Mouse (Mus musculus) adrenal gland, postnatal 4 days (tissue): ENCODE data around the gene Gm13289. TPM values are rescaled to one million over a fixed set of nuclear protein-coding genes. Genes with fewer than 3 reads are reported as not detected.
A peak's percentile ranks its signal among the peaks of the same experiment; 100 is the strongest.
"Not testable (repeated sequence)": the region's sequence is repeated elsewhere in the genome, so short reads cannot be mapped to it uniquely, and the experiment has no call there.

Experiments used
- DNase-seq, 2 experiments: peaks; one replicate each; pipeline ENCODE4 v3.0.0; 2021 to 2022; ENCODE audit warnings: low spot score in 2 of 2, mixed read lengths in 2 of 2
- total RNA-seq, 2 experiments: library from RNA; stranded (reverse); gene quantifications; 2 replicates each; pipeline ENCODE4 v1.2.3; 2021

The Gm13289 gene
- total RNA-seq, 2 experiments from 2014 or later = not detected

GRCm38 (mm10) chr4:88781831-88782230 lies 5.1 kb downstream of the Gm13289 start, which contains the start of gene Ifnz:
Gene Ifnz, plus strand, starts transcription at chr4:88782131.
- not testable (repeated sequence) for DNase-seq

GRCm38 (mm10) chr4:88782335-88782734 lies 5.6 kb downstream of the Gm13289 start:
- DNase-seq = not testable (repeated sequence)

- not testable (repeated sequence) for DNase-seq
Observed at GRCm38 (mm10) chr4:88785409-88785808, 8.7 kb downstream of the Gm13289 start, which contains the start of gene Gm13276. Gene Gm13276, plus strand, starts transcription at chr4:88785709.

- DNase-seq = peak; percentile 14 to 16
Observed at GRCm38 (mm10) chr4:88788402-88788801, 11.7 kb downstream of the Gm13289 start, which contains the start of gene Gm13277. Gene Gm13277, plus strand, starts transcription at chr4:88788632.

GRCm38 (mm10) chr4:88791250-88791649 lies 14.5 kb downstream of the Gm13289 start, which contains the start of gene Gm13278:
Gene Gm13278, plus strand, starts transcription at chr4:88791550.
- not testable (repeated sequence) for DNase-seq

GRCm38 (mm10) chr4:88793936-88794675 lies 17.4 kb downstream of the Gm13289 start, which contains the start of gene Gm13275:
Gene Gm13275, plus strand, starts transcription at chr4:88794487.
- peak; percentile 34 to 37 for DNase-seq

- DNase-seq = not testable (repeated sequence)
Observed at GRCm38 (mm10) chr4:88797097-88797496, 20.4 kb downstream of the Gm13289 start, which contains the start of gene Gm13279. Gene Gm13279, plus strand, starts transcription at chr4:88797397.

- not testable (repeated sequence) for DNase-seq
Observed at GRCm38 (mm10) chr4:88799365-88799764, 22.6 kb downstream of the Gm13289 start, which contains the start of gene Gm13285. Gene Gm13285, plus strand, starts transcription at chr4:88799665.

- not testable (repeated sequence) for DNase-seq
Observed at GRCm38 (mm10) chr4:88802954-88803353, 26.2 kb downstream of the Gm13289 start, which contains the start of gene Gm13287. Gene Gm13287, plus strand, starts transcription at chr4:88803254.

GRCm38 (mm10) chr4:88805231-88805630 lies 28.5 kb downstream of the Gm13289 start, which contains the start of gene Gm13288:
Gene Gm13288, plus strand, starts transcription at chr4:88805531.
- DNase-seq = not testable (repeated sequence)

GRCm38 (mm10) chr4:88805761-88806160 lies 29.0 kb downstream of the Gm13289 start:
- not testable (repeated sequence) for DNase-seq

- no peak for DNase-seq
Observed at GRCm38 (mm10) chr4:88815928-88816327, 39.2 kb downstream of the Gm13289 start, which contains the start of gene Ifna7. Gene Ifna7, plus strand, starts transcription at chr4:88816228.

GRCm38 (mm10) chr4:88819659-88820058 lies 42.9 kb downstream of the Gm13289 start, which contains the start of gene Ifna11:
Gene Ifna11, plus strand, starts transcription at chr4:88819959.
- no peak for DNase-seq

GRCm38 (mm10) chr4:88822995-88823394 lies 46.3 kb downstream of the Gm13289 start:
- DNase-seq = no peak

Other genes starting within 250 kb of the Gm13289 start
- not detected for gene Ifna15, start 218.7 kb upstream of the Gm13289 start, total RNA-seq
- gene Ifna14, start 205.1 kb upstream of the Gm13289 start, total RNA-seq = not detected
- not detected for gene Ifna9, start 184.5 kb upstream of the Gm13289 start, total RNA-seq
- gene Ifna12, start 173.5 kb upstream of the Gm13289 start, total RNA-seq = not detected
- not detected for gene C87499, start 142.5 kb upstream of the Gm13289 start, total RNA-seq
- gene Ifna13, start 132.5 kb upstream of the Gm13289 start, total RNA-seq = not detected
- not detected for gene Ifna16, start 100.0 kb upstream of the Gm13289 start, total RNA-seq
- not detected for gene Ifna2, start 93.0 kb upstream of the Gm13289 start, total RNA-seq
- gene Ifnab, start 85.6 kb upstream of the Gm13289 start, total RNA-seq = not detected
- gene Gm26566, start 55.1 kb upstream of the Gm13289 start, total RNA-seq = under 1 TPM; 0.31 to 0.48 TPM
- 10 to 100 TPM; 85.2 to 88.5 TPM for gene Klhl9, start 54.5 kb upstream of the Gm13289 start, total RNA-seq
- gene Gm13271, start 22.1 kb upstream of the Gm13289 start, total RNA-seq = not detected
- gene Gm13283, start 16.8 kb upstream of the Gm13289 start, total RNA-seq = not detected
- not detected for gene Gm13290, start 3.1 kb upstream of the Gm13289 start, total RNA-seq
- not detected for gene Gm13272, start 2.9 kb downstream of the Gm13289 start, total RNA-seq
- gene Ifnz, start 5.2 kb downstream of the Gm13289 start, total RNA-seq = not detected
- gene Gm13276, start 8.8 kb downstream of the Gm13289 start, total RNA-seq = not detected
- not detected for gene Gm13277, start 11.7 kb downstream of the Gm13289 start, total RNA-seq
- gene Gm13278, start 14.6 kb downstream of the Gm13289 start, total RNA-seq = not detected
- gene Gm13275, start 17.6 kb downstream of the Gm13289 start, total RNA-seq = not detected
- not detected for gene Gm13279, start 20.5 kb downstream of the Gm13289 start, total RNA-seq
- under 1 TPM in 1 of 2 experiments, not detected in 1; 0.50 TPM for gene Gm13285, start 22.7 kb downstream of the Gm13289 start, total RNA-seq
- not detected for gene Gm13287, start 26.3 kb downstream of the Gm13289 start, total RNA-seq
- not detected for gene Gm13288, start 28.6 kb downstream of the Gm13289 start, total RNA-seq
- not detected for gene Ifna7, start 39.3 kb downstream of the Gm13289 start, total RNA-seq
- gene Ifna11, start 43.0 kb downstream of the Gm13289 start, total RNA-seq = not detected
- not detected for gene Ifna6, start 50.5 kb downstream of the Gm13289 start, total RNA-seq
- gene Ifna5, start 58.6 kb downstream of the Gm13289 start, total RNA-seq = not detected
- gene Ifna4, start 64.9 kb downstream of the Gm13289 start, total RNA-seq = not detected
- not detected for gene Ifna1, start 73.2 kb downstream of the Gm13289 start, total RNA-seq
- not detected for gene Ifne, start 103.3 kb downstream of the Gm13289 start, total RNA-seq